Mouse (Mus musculus): Measurements from ENCODE around the gene Ndufa12. TPM values are rescaled to one million over a fixed set of nuclear protein-coding genes. Genes with fewer than 3 reads are reported as not detected.

Gene Ndufa12
- polyA plus RNA-seq, 1 experiment, result 406 TPM

- TF ChIP-seq MAX (IDR thresholded peaks at IDR 0.05; ENCODE audit: low read depth) (no peak), USF1 (IDR thresholded peaks at IDR 0.05; ENCODE audit: low read depth) (peak; percentile 17), REST (IDR thresholded peaks at IDR 0.05; ENCODE audit: insufficient read depth, insufficient read length) (no peak), SRF (IDR thresholded peaks at IDR 0.05; ENCODE audit: control insufficient read depth, insufficient read length, low read depth) (no peak)
- Histone ChIP-seq H3K27me3 (ENCODE audit: control insufficient read depth, insufficient read depth, insufficient read length) (peaks cover 10% of the 10 kb centered on the region), H3K79me2 (ENCODE audit: control insufficient read depth, insufficient read depth) (no peaks in the 10 kb centered on the region), H3K4me3 (no peak overlapping the region), H3K36me3 (ENCODE audit: control insufficient read depth, insufficient read depth) (no peaks in the 10 kb centered on the region), H3K4me2 (ENCODE audit: low read depth) (no peak overlapping the region), H3ac (ENCODE audit: control insufficient read depth, insufficient read length) (no peak overlapping the region)
Measured at GRCm38 (mm10) chr10:94263211-94263610, 64.7 kb downstream of the Ndufa12 start.

- TF ChIP-seq MAX (IDR thresholded peaks at IDR 0.05; ENCODE audit: low read depth) (no peak), TCF3 (IDR thresholded peaks at IDR 0.05; ENCODE audit: insufficient read length, low read depth) (no peak), REST (IDR thresholded peaks at IDR 0.05; ENCODE audit: insufficient read depth, insufficient read length) (no peak), TCF12 (IDR thresholded peaks at IDR 0.05; ENCODE audit: insufficient read depth, poor library complexity, severe bottlenecking) (no peak), MYOD1 (IDR thresholded peaks at IDR 0.05; ENCODE audit: control insufficient read depth in 1 of 3, insufficient read length in 2 of 3, low read depth in 2 of 3) (no peak), MYOG (IDR thresholded peaks at IDR 0.05; ENCODE audit: control insufficient read depth in 1 of 3, insufficient read depth in 1 of 3, insufficient read length in 2 of 3, low read depth in 2 of 3) (no peak), POLR2A (IDR thresholded peaks at IDR 0.05; ENCODE audit: insufficient read length, low read depth) (no peak), USF1 (IDR thresholded peaks at IDR 0.05; ENCODE audit: low read depth) (no peak), SRF (IDR thresholded peaks at IDR 0.05; ENCODE audit: control insufficient read depth, insufficient read length, low read depth) (no peak), E2F4 (IDR thresholded peaks at IDR 0.05; ENCODE audit: insufficient read depth) (no peak), POLR2AphosphoS2 (IDR thresholded peaks at IDR 0.05; ENCODE audit: insufficient read length, low read depth) (no peak), CEBPB (IDR thresholded peaks at IDR 0.05; ENCODE audit: insufficient read depth, poor library complexity, severe bottlenecking) (no peak)
- Histone ChIP-seq H3K4me3 (no peak overlapping the region), H3K79me2 (ENCODE audit: control insufficient read depth, insufficient read depth) (no peaks in the 10 kb centered on the region), H3K4me2 (ENCODE audit: low read depth) (no peak overlapping the region), H3K27me3 (ENCODE audit: control insufficient read depth, insufficient read depth, insufficient read length) (peaks cover 10% of the 10 kb centered on the region), H3ac (ENCODE audit: control insufficient read depth, insufficient read length) (no peak overlapping the region), H3K36me3 (ENCODE audit: control insufficient read depth, insufficient read depth) (no peaks in the 10 kb centered on the region)
Measured at GRCm38 (mm10) chr10:94265656-94266542, 67.4 kb downstream of the Ndufa12 start.

Other genes with a start within 250 kb of the Ndufa12 start
- 16.8 TPM for gene Vezt, start 162.9 kb upstream of the Ndufa12 start, polyA plus RNA-seq (2012; fragmentation: generic; extraction: Trizol)
- gene Fgd6, start 162.7 kb upstream of the Ndufa12 start, polyA plus RNA-seq (2012; fragmentation: generic; extraction: Trizol), result 1.7 TPM
- gene Nr2c1, start 50.7 kb upstream of the Ndufa12 start, polyA plus RNA-seq (2012; fragmentation: generic; extraction: Trizol), result 8.4 TPM
- gene Gm4792, start 100.0 kb downstream of the Ndufa12 start, polyA plus RNA-seq (2012; fragmentation: generic; extraction: Trizol), result not detected
- 16.6 TPM for gene Tmcc3, start 113.2 kb downstream of the Ndufa12 start, polyA plus RNA-seq (2012; fragmentation: generic; extraction: Trizol)

All from myocyte (in vitro differentiated cells).